Mouse (Mus musculus) spleen, adult 12 weeks (tissue): ENCODE measurements around the gene Rps17.

Experiments
- DNase-seq: peaks from one replicate; pipeline ENCODE4 v3.0.0; 2022; ENCODE audit warnings: low spot score

Rps17 gene

GRCm38 (mm10) chr7:81331851-81332250, 13.2 kb downstream of the Rps17 start:
- no peak for DNase-seq

DNA sequence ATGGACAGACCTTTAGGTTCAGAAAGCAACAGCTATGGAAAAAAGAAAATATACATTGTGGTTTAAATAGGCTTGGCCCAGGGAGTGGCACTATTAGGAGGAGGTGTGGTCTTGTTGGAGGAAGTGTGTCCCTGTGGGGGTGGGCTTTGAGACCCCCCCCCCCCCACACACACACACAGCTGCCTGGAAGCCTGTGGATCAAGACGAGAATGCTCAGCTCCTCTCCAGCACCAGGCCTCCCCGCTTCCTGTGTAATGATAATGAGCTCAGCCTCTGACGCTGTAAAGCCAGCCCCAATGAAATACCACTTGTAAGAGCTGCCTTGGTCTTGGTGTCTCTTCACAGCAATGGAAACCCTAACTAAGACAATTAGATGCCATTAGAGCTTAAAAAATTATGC, 14.3 kb downstream of the Rps17 start:
- DNase-seq, result no peak

- DNase-seq, result no peak
Measured at GRCm38 (mm10) chr7:81327661-81328060, 17.4 kb downstream of the Rps17 start.

GRCm38 (mm10) chr7:81326859-81327258, 18.2 kb downstream of the Rps17 start:
- DNase-seq, result no peak

DNA sequence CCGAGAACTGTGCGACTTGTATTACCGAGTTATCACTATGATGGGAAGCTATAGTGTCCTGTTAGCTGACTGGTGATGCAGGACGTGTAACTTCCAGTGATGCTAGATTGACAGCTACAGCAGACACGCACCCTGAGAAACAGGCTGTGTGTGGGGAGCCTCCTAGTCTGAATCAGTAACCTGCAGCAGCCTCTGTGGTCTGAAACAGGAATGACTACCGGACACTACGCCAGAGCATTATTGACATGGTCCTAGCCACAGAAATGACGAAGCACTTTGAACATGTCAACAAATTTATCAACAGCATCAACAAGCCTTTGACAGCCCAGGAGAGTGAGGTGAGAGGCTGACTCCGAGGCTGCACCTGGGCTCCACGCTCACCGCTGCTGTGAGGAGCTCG, 19.0 kb downstream of the Rps17 start:
- no peak for DNase-seq

DNA sequence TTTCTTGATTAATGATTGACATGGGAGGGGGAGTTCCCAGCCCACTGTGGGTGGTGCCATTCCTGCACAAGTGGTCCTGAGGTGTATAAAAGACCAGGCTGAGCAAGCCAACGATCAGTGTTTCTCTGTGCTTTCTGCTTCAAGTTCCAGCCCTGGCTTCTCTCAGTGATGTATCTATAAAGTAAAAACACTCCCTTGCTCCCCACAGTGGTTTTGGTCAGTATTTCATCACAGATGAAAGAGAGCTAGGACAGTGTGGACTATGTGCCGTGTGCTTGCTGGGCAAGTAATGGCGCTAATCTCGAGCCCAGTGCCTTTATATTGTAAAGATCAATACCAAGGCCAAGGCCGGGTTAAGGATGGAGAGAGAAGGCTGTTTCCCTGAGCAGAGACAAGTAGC, 23.3 kb downstream of the Rps17 start:
- no peak for DNase-seq

DNA sequence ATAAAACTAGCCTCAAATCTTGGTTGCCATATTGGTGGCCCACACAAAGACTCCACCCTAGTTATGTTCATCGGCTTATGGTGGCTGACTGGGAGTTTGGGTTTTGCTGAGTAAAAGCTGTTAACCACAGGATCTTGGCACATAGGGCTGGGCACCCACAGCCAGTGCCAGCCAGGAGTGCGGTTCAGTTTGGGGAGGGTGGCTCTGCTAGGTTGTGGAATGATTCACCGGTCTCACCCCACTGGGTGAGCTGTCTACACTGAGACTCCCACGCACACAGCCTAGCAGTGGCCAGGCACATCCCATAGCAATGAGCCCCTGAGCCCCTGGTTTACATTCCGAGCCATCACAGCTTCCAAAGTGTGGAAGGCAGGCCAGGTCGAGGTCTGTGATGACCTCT, 25.3 kb downstream of the Rps17 start:
- no peak for DNase-seq

- no peak for DNase-seq
Measured at GRCm38 (mm10) chr7:81315583-81315982, 29.5 kb downstream of the Rps17 start.

- no peak for DNase-seq
Measured at GRCm38 (mm10) chr7:81311581-81311980, 33.5 kb downstream of the Rps17 start.

DNA sequence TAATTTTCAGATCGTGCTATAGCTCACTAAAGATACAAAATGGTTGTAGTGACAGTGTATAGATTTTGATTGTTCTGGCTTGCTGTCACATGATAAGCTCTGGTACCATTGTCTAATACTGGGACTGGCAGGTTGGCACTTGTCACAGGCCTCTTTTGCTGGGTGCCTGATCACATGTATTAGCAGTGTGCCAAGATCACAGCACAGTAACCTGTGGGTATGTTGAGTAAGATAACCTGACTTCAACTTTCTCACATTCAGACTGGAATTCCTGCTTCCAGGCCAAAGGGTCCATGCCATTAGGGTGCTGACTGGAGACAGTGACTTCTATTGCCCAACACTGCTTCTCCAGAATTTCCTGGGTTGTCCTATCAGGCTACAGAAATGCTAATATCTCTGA, 33.9 kb downstream of the Rps17 start:
- no peak for DNase-seq

DNA sequence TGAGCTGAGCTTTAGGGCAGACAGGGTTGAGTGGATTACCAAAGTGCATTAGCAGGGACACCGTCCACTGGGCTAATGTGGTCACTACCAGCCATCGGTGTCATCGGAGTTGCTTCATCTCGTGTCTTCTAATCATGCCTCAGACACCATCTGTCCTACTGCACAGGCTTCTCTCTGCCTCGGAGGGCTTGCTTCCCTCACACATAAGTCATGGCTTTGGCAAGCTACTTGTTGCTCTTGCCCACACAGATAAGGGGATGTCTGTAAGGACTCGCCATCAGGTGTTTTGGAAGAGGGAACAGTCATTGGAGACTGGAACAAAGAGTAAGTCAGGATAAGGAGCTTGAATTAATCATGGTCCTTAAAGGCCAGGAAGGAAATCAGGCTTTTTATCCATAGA, 35.8 kb downstream of the Rps17 start:
- no peak for DNase-seq

DNA sequence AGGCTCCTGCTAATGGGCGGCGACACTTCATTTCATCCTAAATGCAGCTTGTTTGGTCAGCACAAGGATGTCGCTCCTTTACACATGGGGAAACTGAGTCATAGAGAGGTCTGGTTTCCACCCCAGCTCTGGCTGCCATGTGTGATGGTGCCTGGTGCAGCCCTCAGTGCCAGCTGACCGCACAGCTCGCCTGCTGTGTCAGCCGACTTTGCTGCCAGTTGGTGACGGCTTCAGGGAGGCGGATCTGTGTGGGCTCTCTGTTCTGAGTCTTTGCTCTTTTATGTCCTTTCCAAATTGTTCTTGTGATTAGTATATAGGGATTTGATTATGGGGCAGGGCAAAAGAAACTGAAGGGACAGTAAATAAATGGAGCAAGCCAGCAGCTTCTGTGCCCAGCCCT, 37.3 kb downstream of the Rps17 start:
- no peak for DNase-seq

DNA sequence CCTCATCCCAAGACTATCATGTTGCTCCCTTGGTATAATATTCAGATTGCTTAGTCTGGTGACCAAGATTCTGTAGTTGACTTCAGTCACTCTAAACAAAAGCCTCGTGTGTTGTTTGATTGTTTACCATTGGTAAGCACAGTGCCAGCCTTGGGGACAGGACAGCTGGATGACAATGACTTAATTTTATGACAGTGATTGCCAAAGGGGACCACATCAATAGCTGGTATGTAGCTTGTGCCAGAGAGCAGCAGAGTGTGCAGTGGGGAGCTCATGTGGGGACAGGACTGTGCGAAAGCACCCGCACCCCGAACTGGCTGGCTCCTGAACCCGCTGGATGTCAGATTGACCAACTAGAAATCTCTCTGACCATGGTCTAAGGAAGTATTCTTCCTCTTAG, 40.4 kb downstream of the Rps17 start:
- no peak for DNase-seq

DNA sequence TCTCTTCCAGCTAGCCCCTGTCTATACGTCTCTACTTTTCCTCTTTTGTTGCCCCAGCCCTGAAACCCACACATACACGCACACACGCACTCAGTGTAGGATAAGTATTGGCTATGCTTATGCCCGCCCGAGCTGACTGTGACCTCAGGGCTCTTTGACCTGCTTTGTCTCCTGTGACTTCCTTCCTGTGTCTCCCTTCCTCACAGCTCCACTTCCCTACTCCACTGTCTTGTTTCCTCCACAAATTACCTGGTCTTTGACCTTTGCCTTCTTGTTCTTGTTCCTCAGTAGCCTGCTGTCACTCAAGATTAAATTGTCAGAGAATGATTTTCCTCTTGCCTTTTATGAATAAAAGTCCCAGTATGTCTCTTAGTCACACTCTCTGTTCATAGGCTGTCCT, 41.0 kb downstream of the Rps17 start:
- no peak for DNase-seq

- DNase-seq, result no peak
Measured at GRCm38 (mm10) chr7:81303682-81304081, 41.4 kb downstream of the Rps17 start.

GRCm38 (mm10) chr7:81301323-81301722, 43.7 kb downstream of the Rps17 start:
- DNase-seq, result no peak

- no peak for DNase-seq
Measured at GRCm38 (mm10) chr7:81298206-81298605, 46.8 kb downstream of the Rps17 start.

DNA sequence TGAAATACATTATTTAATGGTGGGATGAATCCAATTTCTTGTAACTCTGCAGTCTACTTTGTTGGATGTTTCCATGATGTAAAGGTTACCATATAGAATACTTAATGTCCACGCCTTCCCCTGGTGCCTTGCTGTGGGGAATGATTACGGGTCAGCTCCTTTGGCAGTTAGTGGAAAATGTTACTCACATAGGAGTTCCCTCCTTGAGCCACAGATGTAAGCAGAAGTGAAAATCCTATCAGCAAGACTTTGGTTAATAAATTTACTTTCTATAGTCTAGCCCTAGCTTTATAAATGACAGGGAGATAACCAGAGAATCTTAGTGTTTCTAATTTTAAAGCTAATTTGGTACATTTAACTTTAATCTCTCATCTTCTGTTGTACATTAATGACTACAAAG, 49.9 kb downstream of the Rps17 start:
- DNase-seq, result no peak
